Mouse (Mus musculus) c-Kit-positive CD71-positive TER-119-positive erythroid progenitor cells, embryonic 14.5 days (primary cell): Measurements from ENCODE around the gene Spock1.
A peak's percentile ranks its signal among the peaks of the same experiment; 100 is the strongest.
"Not testable (repeated sequence)": the region's sequence is repeated elsewhere in the genome, so short reads cannot be mapped to it uniquely, and the experiment has no call there.

Experiments
- DNase-seq: peaks from one replicate; pipeline ENCODE4 v3.0.0-alpha.2; 2013; ENCODE audit warnings: low spot score

Spock1 gene

DNA sequence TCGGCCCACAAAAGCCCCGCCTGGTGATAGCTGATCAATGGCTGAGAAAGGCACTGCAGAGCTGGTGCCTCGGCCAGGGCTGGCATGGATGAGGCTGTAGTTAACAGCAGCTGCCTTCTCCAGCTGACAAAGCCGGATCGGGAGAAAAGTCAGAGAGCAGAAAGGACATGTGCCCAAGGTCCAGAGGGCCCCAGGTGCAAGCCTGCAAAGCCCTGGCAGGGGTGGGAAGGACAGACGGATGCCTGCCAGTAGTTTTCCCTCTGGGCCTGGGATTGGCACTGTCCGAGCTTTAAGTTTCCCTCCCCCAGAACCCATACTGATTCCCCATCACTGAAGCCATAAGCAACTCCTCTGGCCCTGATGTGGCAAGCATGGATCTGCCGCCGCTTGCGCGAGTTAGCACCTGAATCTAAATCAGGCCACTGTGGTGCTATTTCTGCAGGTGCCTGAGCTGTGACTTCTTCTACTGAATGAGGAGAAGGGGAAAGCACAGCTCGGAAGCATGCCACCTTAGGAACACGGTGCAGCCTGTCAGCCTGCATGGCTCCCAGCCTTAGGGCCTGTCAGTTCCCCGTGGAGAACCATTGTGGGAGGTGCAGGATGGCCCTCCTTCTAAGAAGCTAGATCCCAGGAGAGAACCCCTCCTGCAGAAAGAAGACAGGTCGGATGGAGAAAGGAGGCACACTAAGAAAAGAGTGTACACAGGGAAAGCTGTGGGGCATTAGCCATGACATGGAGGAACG is 423.5 kb downstream of the Spock1 start:
- no peak for DNase-seq

DNA sequence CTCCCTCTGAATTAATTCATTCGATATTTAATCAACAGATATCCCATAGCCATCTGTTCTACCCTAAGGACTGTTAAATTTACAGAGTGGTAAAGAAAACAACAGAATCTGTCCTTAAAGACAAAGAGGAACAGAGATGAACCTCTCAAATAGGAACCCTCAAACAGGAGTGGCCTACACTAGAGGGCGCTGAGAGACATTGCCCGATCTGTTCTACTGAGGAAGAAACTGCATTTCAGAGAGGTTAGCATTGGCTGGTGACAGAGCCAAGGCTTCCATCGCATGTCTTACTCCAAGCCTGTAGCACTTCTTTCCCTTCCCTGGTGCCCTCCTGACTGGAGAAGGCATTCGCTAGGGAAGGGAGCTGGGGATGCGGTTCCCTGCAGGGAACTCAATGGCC is 431.4 kb downstream of the Spock1 start:
- peak; percentile 11 for DNase-seq

GRCm38 (mm10) chr13:57474068-57474467 is 434.1 kb downstream of the Spock1 start:
- DNase-seq, result no peak

DNA sequence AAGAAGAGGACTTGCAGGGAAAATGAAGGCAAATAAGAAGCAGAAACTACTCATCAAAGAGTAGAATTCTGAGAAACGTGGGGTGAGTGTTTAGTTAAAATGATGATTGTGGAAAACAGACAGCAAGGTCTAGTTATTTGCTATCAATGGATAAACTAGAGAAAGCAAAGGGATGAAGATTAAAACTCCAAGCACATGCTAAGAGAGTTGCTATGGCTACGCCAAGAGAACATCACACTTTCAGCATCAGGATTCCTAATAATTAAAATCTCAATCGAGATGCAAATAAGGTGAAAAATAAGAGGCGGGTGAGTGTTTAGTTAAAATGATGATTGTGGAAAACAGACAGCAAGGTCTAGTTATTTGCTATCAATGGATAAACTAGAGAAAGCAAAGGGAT is 437.2 kb downstream of the Spock1 start:
- not testable (repeated sequence) for DNase-seq

DNA sequence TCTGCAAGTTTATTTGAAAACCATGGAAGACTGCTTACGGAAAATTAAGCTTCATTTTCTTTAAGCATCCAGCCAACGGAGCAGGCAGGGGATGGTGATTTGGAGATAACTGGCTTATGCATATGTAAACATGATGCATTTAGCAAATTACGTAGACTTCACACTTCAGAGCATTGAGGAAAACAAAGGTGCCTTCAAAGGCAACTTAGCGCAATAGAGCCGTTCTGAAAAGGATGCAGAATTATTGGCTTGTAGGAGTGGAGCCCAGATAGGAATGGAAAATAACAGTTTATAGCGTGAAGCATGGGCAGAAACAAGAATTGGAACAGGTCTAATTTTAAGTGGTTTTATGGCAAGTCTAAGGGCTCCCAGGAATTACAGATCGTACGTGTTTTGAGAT is 448.2 kb downstream of the Spock1 start:
- no peak for DNase-seq

DNA sequence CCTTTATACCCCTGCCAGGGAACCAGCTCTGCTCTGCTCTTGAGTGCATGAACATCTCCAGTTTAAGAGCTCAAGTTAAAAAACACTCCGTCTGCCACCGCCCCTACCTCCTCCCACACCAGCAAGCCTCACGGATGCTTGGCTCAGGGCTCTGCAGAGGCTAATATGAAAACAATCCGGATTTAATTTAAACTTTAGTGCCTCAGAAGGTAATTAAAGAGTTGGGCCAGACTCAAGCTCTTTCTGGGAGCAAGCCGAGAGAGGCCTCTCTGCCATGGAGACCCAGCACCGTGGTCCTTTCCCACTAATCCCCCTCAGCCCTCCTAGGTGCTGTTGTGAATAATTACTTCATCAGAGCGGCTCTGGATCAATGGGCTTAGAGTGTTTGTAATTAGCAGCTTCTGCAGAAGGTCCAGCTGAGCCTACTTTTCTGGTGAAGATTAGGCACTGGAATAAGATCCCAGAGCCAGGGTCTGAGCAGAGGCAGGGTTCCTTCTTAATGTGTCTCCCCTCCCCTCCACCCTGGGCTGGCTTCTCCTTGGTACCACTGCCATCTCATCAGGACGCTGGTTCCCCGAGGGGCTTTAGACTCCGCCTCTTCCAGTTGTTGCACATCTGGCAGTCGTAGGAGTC is 457.8 kb downstream of the Spock1 start:
- no peak for DNase-seq

DNA sequence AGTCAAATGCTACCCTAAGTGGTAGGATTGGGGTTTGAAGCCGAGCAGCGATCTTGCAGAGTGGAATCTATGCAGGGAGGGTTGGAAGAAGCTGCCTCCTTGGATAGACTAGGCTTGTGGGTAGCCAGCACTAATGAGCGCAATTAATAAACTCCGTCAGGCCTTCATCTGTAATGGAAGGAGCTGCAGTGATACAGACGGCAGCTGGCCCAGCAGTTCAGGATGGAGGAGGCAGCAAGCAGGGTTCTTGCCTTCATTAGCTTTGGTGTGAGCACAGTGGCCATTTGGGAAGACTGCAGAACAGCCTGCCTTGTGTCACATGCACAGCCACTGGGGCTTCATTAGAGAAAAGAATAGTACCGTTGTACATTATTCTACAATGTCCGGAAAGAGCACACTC is 459.2 kb downstream of the Spock1 start:
- DNase-seq, result no peak

DNA sequence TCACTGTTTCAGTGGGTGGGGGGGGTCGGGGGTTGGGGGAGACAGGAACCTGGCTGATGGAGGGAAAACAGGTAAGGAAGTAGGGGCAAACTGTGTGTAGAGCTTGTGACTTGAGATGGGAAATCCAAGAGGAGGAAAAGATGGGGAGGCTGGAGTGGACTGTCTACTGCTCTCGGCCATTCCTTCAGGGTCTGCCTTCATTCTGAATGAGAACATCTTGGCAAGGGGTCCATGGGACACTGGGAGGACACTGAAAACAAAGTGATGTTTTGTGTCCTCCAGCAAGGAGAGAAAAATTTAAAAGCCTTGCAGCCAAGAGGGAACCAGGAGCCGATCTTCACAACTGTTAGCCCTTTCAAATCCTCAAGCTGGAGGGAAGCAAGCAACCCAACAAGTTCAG is 463.2 kb downstream of the Spock1 start:
- no peak for DNase-seq

- no peak for DNase-seq
These were observed 468.0 kb downstream of the Spock1 start for GRCm38 (mm10) chr13:57440111-57440510.

DNA sequence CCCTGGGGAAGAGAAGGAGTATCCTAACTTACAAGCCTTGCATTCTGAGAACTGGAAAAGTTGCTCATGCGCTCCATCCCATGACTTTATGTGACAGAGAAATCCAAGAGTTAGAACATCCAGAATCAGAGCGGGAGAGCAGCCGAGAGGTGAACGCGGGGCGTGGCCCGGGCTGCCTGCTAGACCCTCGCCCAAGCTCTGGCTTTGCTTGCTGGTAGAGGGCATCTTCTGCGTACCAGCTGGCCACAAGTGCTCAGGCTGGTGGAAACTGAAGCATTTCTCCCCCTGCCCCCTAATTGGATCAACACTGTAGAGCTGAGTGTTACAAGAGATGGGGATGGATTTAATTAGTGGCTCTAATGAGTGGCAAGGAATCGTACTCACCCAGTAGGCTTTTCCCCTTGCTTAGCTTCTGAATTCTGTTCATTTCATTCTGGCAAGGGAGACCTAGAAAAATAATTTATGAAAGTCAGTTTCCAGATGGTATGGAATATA is 472.4 kb downstream of the Spock1 start:
- no peak for DNase-seq

- DNase-seq, result no peak
These were observed 474.3 kb downstream of the Spock1 start for GRCm38 (mm10) chr13:57433848-57434247.

DNA sequence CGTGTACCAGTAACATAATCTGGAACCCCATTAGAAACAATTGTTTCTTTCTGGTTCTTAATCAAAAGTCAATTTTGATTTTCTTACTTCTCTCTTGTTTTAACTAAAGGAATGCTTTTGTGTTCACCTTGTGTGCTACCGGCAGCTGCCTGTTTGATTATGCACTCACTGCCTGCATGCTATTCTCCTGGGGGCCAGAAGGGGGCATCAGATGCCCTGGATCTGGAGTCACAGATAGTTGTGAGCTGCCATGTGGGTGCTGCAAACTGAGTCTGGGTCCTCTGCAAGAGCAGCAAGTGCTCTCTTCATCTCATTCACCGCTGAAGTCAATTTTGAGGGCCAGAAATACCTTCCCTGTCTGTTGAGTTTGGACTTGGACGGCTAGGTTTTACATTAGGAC is 476.3 kb downstream of the Spock1 start:
- DNase-seq, result no peak

DNA sequence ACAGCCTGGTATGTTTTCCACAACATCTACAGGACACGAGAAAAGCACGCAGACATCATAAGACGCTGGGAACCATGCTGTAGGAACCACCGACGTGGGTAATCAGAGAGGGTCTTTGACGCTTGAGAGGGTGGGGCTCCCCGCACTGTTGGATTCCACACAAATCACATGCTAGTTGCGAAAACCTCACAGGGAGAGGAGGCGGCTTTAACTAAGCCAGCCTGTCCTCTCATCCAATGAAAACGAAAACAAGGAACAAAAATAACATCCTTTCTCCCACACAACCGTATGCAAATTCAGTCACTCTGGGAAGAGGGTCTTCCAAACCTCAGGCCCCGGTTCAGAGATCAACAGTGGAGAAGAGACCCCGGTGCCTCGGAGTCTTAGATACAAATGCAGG is 479.3 kb downstream of the Spock1 start:
- DNase-seq, result no peak

- DNase-seq, result no peak
These were observed 489.4 kb downstream of the Spock1 start for GRCm38 (mm10) chr13:57418781-57419180.

DNA sequence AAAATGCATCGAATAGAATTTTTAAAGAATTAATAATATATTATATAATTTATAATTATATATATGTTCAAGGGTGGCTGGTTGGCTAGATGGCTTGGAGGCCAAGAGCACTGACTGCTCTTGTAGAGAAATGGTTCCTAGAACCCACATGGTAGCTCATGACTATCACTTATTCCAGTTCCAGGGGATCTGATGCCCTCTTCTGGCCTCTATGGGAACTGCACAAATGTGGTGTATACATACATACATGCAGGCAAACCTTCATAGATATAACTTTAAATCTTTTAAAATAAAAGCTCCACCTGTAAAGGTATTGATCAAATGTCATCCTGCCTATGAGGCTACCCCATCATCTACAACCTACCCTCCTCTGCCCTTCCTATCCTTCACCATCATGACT is 493.4 kb downstream of the Spock1 start:
- DNase-seq, result no peak

DNA sequence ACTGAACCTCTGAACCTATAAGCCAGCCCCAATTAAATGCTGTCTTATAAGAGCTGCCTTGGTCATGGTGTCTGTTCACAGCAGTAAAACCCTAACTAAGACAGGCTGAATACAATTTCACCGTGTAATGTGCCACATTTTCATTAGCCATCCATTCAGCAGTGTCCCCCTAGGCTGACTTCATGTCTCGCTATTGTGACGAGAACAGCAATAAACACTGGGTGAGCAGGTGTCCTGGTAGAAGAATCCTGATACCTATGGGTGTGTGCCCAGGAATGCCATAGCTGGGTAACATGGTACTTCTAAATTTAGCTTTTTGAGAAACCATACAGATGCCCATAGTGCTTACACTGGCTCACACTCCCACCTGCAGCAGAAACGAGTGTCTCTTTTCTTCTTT is 500.5 kb downstream of the Spock1 start:
- DNase-seq, result no peak

DNA sequence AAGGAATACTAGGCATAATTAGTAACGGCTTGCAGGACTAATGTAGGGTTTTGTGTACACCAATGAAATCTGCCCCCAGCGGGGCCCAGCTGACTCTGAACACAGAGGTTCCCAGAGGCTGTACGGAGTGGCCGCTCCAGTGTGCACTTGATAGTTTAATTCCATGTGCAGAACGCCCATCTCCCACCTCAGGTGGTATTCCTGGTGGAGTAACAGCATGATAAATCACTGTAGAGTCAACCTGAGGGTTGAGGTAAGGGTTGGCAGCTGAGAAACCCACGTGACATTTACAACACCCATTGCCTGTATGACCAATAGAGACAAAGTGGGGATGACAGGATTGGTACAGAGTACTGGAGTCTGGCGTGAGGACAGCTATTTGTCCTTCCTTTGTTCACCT is 505.7 kb downstream of the Spock1 start:
- no peak for DNase-seq

DNA sequence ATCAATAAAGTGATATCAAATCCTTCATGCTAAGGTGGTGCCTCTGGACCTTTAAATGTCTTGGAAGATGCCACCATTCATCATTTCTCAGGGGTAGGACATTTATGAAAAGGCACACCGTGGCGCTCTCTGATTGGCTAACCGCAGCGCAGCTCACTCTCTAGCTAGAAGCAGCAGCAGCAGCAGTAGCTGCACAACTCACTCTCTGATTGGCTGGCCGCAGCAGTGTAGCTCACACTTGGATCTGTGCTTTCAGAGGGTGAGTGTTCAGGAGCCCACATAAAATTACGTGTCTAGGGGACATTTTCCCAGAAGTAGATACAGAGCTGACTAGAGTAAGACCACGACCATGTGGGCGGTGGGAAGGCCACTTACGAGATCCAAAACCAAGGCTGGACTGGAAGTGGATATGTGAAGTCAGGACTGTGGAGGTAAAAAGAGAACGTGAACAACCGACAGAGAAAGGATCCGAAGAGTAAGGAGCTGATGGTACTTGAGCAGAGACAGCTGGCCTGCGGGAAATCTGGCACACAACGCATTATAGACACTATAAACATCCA is 535.9 kb downstream of the Spock1 start:
- DNase-seq, result no peak
